Mouse (Mus musculus) olfactory bulb, adult 2 months (tissue): ENCODE measurements around the gene Col4a3bp.

ENCODE experiments used
- CTCF ChIP-seq: fragments of 200-500 bp; IDR thresholded peaks from 2 replicates; pipeline ENCODE4 v1.5.1; 2012; ENCODE audit warnings: low read depth, mild to moderate bottlenecking, low read length, moderate library complexity; ENCODE audit not compliant: insufficient read depth
- POLR2A ChIP-seq: fragments of 200-500 bp; IDR thresholded peaks from 2 replicates; pipeline ENCODE4 v1.6.1; 2012; ENCODE audit warnings: mild to moderate bottlenecking, low read depth, low read length, moderate library complexity; ENCODE audit not compliant: insufficient read depth

DNA sequence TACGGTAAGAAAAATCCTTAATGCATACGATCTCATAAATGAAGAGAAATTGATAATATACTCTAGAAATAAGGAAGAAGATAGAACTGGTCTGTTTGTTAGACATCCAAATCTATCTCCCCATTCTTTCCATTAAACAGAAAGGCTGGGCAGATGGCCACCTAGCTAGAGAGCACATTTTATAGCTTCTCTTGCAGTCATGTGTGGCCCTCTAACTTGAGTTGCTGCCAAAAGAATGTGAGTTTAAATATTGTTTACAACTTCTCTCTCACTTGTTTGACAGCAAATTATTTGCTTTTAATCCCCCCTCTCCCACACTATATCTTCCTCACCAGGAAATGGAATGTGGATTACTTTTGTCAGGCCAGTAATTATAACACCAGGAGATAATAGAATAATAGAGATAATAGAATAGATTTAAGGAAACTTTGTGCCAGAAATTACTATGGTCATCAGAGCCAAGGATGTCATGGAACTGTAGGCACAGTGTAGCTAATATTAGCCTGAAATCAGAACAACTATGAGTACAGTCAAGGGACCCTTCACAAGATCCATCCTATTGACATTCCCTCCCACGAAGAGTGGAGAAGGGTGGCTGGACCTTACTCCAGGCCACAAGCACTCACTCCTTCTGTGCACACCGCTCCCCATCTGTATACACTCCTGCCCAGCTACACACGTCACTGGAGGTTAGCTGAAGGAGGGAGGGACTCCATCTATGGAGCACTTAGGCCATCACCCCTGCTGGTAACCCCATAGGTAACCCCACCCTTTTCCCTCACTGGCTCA, 28.1 kb upstream of the Col4a3bp start:
- TF ChIP-seq POLR2A (no peak), CTCF (no peak)
